Mouse (Mus musculus) thymus, adult 18-20 months (tissue): ENCODE data around the gene Cfap73.

Experiments used
- DNase-seq, 2 experiments: peaks; one replicate each; pipeline ENCODE4 v3.0.0; 2022; ENCODE audit warnings: mixed read lengths in 2 of 2

Gene Cfap73

GRCm38 (mm10) chr5:120579898-120580626, 54.0 kb downstream of the Cfap73 start:
- DNase-seq, result peak in 1 of 2 experiments; percentile 62

GRCm38 (mm10) chr5:120579211-120579897, 54.7 kb downstream of the Cfap73 start:
- peak in 1 of 2 experiments; percentile 43 for DNase-seq

GRCm38 (mm10) chr5:120578504-120579081, 55.4 kb downstream of the Cfap73 start:
- peak; percentile 72 to 85 for DNase-seq
